Mouse (Mus musculus) v-Abl transformed pro-B cells (cell line): ENCODE measurements at regions not wholly inside any gene's neighbourhood (a gene's known extent, or its start where the extent isn't known, plus 50 kb on each side); places are given as distances from the start of the nearest gene placed in this dataset.

Experiments used
- in situ Hi-C, 2 experiments: fragments of 400-800 bp; cut with MboI; formaldehyde crosslinking; loops; one replicate each; pipeline ENCODE4 v1.15.1; 2025; ENCODE audit not compliant: unreplicated experiment in 2 of 2

GRCm38 (mm10) chr13:91274131-91274530 is 50.4 kb upstream of the Atg10 start:
- in situ Hi-C loops = no loop called here

- in situ Hi-C loops = no loop called here
These were observed 50.8 kb upstream of the Atg10 start for GRCm38 (mm10) chr13:91274615-91275014.

- in situ Hi-C loops = no loop called here
These were observed 55.7 kb upstream of the Atg10 start for GRCm38 (mm10) chr13:91279487-91279886.

DNA sequence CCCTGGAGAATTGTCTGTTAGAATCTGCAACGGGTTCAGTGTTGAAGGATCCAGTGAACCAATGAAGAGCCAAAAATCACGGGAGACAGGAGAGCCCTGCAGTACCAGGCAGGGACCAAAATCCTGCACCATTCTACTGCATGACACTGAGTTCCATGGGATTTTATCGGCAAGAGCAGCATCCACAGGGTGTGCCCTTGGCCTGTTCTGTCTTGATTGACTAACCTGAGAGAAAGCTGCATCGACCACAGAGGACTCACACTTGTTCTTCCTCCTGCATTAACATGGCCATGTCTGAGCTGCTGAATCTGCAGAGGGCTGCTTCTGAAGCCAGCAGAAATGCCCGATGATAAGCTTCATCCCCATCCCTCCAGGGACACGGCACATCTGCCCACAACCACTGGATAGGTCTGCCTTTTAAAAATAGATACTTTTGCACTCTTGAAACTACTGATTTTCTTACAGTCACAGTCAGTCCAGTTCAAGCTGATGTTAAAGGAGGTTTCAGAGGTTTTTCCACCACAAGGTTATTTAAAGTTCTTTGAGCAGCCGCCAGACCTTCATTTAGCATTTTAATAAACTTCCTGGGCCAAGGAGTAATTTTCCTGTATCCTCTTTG is 71.9 kb upstream of the Atg10 start:
- in situ Hi-C loops = no loop called here

DNA sequence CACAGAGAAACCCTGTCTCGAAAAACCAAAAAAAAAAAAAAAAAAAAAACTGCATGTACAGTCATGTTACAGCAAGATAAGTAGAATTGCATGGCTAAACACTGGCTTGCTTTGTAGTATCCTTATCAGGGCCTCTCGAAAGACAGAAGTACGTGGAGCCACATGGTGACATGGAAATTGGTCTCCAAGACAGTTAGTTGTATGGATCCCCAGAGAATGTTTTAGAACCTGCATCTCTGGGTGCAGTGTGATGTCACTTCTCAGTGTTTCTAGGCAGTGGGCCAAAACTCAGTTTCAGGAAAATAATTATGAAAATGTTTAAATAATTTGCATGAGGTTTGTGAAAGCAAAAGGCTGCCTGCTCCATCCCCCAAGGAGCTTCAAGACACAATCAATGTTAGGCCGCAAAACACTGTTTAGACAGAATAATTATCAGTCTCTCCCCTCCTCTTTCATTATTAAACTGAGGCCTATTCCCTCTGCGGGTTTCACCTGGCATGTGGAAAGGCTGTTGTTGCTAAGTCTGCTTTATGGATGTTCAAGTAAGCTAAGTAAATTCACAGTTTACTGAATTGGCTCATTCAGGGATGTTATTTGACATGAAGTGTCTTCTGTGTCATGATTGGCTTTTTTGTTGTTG is 72.9 kb upstream of the Atg10 start:
- in situ Hi-C loops = no loop called here

DNA sequence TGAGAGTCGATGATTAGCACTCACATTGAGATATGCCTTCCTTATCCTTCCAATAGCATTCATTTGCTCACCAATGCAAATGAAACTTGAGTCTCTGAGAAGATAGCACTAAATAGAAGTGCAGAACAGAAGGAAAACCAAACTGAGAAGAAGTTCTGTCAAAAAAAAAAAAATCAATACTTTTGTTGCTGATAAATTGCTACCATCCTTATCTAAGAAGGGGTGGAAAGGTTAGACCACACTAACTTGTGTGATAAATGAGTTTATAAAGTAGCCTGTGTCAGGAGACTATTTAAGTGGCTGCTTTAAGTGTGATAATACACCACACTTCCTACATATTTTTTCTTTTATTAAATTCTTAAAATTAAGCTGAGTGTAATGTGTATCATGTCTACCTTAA is 78.1 kb upstream of the Atg10 start:
- in situ Hi-C loops = no loop called here

DNA sequence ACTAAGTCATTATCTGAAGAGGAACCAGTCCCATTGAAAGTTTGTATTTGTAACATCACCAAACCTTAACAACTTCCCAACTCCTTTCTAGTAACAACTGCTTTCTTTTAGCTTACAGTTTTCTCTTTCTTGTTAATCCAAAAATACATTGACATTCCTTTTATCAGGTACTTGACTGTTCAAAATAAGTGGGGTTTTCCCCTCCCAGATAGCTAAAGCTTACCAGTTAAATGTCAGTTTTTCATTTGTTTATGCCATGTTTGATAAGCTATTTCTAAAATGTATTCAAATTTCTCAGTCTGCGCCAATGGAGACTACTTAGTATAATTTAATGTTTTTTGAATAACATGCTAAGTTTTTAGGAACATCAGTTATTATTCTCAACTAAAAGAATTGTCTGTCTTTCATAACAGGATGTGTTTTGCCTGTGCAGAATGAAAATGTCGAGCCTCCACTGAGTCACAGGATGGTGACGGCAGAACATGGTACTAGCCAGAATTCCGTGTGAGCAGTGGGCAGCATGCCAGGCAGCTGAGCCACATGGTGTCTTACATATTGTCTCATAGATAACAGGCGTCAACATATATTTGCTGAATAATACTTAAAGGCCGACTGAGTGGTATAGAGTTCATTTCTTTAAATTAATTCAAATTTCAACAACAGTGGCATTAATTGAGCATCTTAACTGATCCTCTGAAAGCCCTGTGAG is 82.1 kb upstream of the Atg10 start:
- in situ Hi-C loops = no loop called here

DNA sequence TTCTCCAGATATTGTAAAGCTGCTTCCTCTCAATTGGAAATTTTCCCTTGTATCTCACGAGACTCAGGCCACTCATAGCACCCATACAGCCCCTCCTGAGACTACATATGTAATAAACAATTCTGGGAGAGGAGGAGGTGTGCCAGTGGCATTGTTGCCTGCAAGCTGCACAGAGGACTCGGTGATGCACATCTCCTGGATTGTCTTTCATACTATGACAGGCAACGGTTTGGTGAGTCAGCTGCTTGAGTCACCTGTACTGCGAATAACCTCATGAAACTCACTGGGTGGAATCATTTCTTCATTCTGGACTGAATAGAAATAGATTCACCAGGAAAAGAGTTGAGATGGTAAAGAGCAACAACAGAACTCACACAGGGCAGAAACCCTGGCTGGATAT is 82.8 kb upstream of the Atg10 start:
- in situ Hi-C loops = no loop called here

DNA sequence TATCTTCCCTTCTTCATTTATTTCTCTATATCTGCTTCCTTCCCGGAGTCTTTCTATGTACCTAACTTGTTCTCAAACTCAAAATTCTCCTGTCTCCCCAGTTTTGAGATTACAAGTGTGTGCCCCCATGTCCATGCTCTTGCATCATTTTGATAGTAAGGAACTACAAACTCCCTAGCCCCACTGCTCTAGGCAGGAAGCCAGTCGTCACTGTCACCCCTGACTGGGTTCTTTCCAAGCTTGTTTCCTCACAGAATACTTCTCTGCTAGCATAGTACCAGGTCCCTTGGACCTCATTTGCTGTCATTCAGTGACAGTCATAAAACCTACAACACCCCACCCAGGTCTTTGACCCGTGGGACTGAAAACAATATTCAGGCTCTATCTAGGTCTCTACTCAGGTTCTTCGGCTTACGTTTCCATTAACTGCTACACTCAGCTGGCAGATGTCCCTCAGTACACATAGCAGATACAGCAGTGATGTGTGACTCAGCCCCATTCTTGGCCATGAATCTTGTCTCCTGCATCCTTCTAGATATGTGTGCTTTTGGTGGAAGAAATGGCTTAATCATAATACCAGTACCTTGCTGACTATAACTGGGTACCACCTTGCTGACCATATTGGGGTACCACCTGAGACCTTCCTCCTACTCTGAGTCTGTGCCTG is 89.3 kb upstream of the Atg10 start:
- in situ Hi-C loops = no loop called here

- in situ Hi-C loops = no loop called here
These were observed 98.6 kb upstream of the Atg10 start for GRCm38 (mm10) chr13:91322331-91322730.

GRCm38 (mm10) chr13:91326834-91327233 is 103.1 kb upstream of the Atg10 start:
- in situ Hi-C loops = no loop called here

GRCm38 (mm10) chr13:91334283-91334682 is 110.5 kb upstream of the Atg10 start:
- in situ Hi-C loops = no loop called here

DNA sequence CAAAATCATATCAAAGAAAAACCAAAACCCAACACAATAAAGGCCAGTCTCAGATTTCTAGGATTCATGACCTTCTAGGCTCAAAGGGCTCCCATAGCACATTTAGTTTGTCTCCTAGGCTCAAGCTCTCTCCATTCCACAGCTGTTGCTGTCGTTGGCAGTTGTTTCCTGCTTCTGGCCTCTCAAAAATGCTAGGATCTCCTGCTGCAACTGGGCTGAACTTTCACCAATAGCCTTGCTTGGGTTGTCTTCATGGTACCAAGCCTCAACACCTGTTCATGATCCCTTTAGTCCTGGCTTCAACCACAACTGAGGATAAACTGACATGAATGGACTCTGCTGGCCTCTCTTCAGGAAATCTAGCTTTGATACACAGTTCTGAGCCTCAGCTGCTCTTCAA is 115.9 kb upstream of the Ssbp2 start:
- in situ Hi-C loops = no loop called here

- in situ Hi-C loops = no loop called here
These were observed 111.5 kb upstream of the Ssbp2 start for GRCm38 (mm10) chr13:91348489-91349083.

GRCm38 (mm10) chr13:91352311-91352710 is 107.8 kb upstream of the Ssbp2 start:
- in situ Hi-C loops = no loop called here

- in situ Hi-C loops = no loop called here
These were observed 103.6 kb upstream of the Ssbp2 start for GRCm38 (mm10) chr13:91356516-91356915.

DNA sequence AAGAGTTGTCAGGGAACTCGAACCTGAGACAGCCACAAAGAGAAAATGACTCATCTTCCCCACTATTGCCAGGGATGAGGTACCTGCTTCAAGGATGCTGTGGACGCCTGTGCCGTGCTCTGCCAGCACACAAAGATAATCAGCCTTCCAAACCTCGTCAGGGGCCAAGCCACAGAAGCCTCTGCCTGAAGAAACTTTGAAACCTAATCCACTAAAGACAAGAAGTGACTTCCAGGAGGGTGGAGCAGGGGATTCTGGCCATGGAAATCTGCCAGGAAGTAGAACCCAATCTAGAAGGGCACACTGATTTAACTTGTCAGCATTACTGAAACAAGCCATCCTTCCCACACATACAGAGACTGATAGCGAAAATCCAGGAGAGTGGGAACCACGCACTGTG is 100.0 kb upstream of the Ssbp2 start:
- in situ Hi-C loops = loop anchor here in 1 of 2 experiments (10.0 kb wide), 2 partner anchors 135 to 265 kb away; partner anchors contain the start of gene Atg10

DNA sequence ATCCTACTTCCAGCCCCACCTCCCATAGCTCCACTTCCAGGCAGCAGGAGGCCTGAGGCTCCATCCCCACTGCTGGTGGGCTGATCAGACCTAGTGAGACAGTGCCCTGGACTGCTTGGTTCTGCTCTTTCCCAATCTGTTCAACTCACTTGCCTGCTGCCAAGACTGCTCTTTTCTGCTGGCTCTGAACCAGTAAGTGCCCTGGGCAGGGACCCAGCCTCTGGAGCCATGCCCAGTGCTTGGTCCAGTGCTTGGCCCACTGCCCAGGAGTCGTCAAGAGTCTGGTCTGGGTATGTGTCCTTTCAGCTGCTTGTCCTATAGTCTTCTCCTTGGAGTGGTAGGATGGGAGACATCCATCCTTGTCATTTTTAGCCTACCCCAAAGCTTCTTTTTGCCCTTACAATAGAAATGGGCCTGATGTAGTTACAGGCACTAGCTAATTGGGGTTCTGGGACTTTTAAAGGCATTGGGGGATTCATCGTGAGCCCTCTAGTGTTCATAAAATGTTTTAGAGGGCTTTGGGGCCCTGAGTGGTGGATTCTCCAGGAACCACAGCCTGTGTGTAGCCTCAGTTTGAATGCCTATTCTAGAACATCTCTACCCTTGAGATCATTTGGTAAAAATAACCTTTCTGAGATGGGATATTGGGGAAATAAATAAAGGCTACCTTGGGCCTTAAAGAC is 94.7 kb upstream of the Ssbp2 start:
- in situ Hi-C loops = loop anchor here in 1 of 2 experiments (5.0 to 10.0 kb wide), 3 partner anchors 141 to 398 kb away; partner anchors contain the start of gene Atg10

- in situ Hi-C loops = loop anchor here in 1 of 2 experiments (5.0 to 10.0 kb wide), 3 partner anchors 142 to 399 kb away; partner anchors contain the start of gene Atg10
These were observed 93.5 kb upstream of the Ssbp2 start for GRCm38 (mm10) chr13:91366540-91366939.
